Mouse (Mus musculus) stomach, postnatal 0 days (tissue): ENCODE measurements around the gene 1700069L16Rik. TPM values are rescaled to one million over a fixed set of nuclear protein-coding genes. Genes with fewer than 3 reads are reported as not detected.

Source experiments
- ATAC-seq: fragments of 200-750 bp; cut with Nextera tagmentation; 2 replicates; pipeline ENCODE4 v1.8.0; 2017; ENCODE audit not compliant: low FRiP score, low TSS enrichment
- DNase-seq: peaks from one replicate; pipeline ENCODE4 v3.0.0-alpha.2; 2016; ENCODE audit warnings: low spot score
- H3K27ac ChIP-seq: fragments of 300-500 bp; sonication (generic); replicated peaks from 2 replicates; pipeline ENCODE4 v1.5.1; 2014; ENCODE audit warnings: mild to moderate bottlenecking, control low read depth
- H3K27me3 ChIP-seq: fragments of 300-500 bp; sonication (generic); 2 replicates; pipeline ENCODE4 v1.6.1; 2014; ENCODE audit warnings: low read length; ENCODE audit not compliant: control insufficient read depth, insufficient read depth
- H3K36me3 ChIP-seq: fragments of 300-500 bp; sonication (generic); 2 replicates; pipeline ENCODE4 v1.6.1; 2014; ENCODE audit warnings: low read length, mixed read lengths; ENCODE audit not compliant: control insufficient read depth, insufficient read depth
- H3K4me1 ChIP-seq: fragments of 300-500 bp; sonication (generic); replicated peaks from 2 replicates; pipeline ENCODE4 v1.6.1; 2014; ENCODE audit warnings: antibody characterized with exemption; ENCODE audit not compliant: control insufficient read depth, insufficient read depth
- H3K4me2 ChIP-seq: fragments of 300-500 bp; sonication (generic); replicated peaks from 2 replicates; pipeline ENCODE4 v1.6.1; 2014; ENCODE audit warnings: low read depth, mild to moderate bottlenecking, control low read depth, moderate library complexity
- H3K4me3 ChIP-seq: fragments of 300-500 bp; sonication (generic); 2 replicates; pipeline ENCODE4 v1.5.1; 2014; ENCODE audit warnings: low read depth, low read length, control low read depth
- H3K9ac ChIP-seq: fragments of 300-500 bp; sonication (generic); 2 replicates; pipeline ENCODE4 v1.6.1; 2014; ENCODE audit warnings: mild to moderate bottlenecking, low read length, control low read depth, mixed read lengths
- H3K9me3 ChIP-seq: fragments of 300-500 bp; sonication (generic); 2 replicates; pipeline ENCODE4 v1.6.1; 2016; ENCODE audit warnings: low read length; ENCODE audit not compliant: control insufficient read depth
- CTCF ChIP-seq: IDR thresholded peaks from 2 replicates; pipeline ENCODE4 v1.5.1; 2016; ENCODE audit warnings: antibody characterized with exemption, low read depth, mild to moderate bottlenecking, moderate library complexity
- EP300 ChIP-seq: optimal IDR thresholded peaks from 2 replicates; pipeline ENCODE3; 2016; ENCODE audit warnings: antibody characterized with exemption
- WGBS: fragments of 180-500 bp; shearing (Covaris S2); extraction: QIAGEN DNeasy Blood & Tissue Kit; methylation state at CpG from one replicate; pipeline ENCODE4 v1.1.7; 2014; 5-methylcytosine and 5-hydroxymethylcytosine counted together
- polyA plus RNA-seq: library from polyadenylated mRNA; unstranded; fragments of >200 nt; fragmentation: Nextera tagmentation; extraction: Ambion mirVana; gene quantifications from 2 replicates; pipeline ENCODE4 v1.2.1, GENCODE M21; 2015

1700069L16Rik gene
- polyA plus RNA-seq, 1 experiment from 2014 or later = not detected

- Histone ChIP-seq H3K9ac (no peak overlapping the region), H3K36me3 (no peaks in the 10 kb centered on the region), H3K27ac (no peak overlapping the region), H3K4me1 (no peaks in the 10 kb centered on the region), H3K4me2 (no peak overlapping the region), H3K4me3 (no peak overlapping the region), H3K9me3 (no peaks in the 10 kb centered on the region), H3K27me3 (no peaks in the 10 kb centered on the region)
- TF ChIP-seq EP300 = no peak
- TF ChIP-seq CTCF = no peak
- no peak for ATAC-seq
- no peak for DNase-seq
- 80% methylated on average over 10 of the region's 10 CpGs for WGBS
Measured at GRCm38 (mm10) chr5:113678743-113679452, 45.7 kb downstream of the 1700069L16Rik start.

GRCm38 (mm10) chr5:113677541-113677940 lies 47.0 kb downstream of the 1700069L16Rik start:
- no peak for DNase-seq
- WGBS = 80% methylated on average over 5 of the region's 7 CpGs
- no peaks in the 10 kb centered on the region for H3K9me3 ChIP-seq

GRCm38 (mm10) chr5:113674851-113675250 lies 49.7 kb downstream of the 1700069L16Rik start:
- ATAC-seq = no peak
- WGBS = 58% methylated on average over 7 of the region's 7 CpGs
- no peak overlapping the region for H3K27ac ChIP-seq
- no peaks in the 10 kb centered on the region for H3K4me1 ChIP-seq
- TF ChIP-seq EP300 (no peak), CTCF (no peak)
- H3K4me3 ChIP-seq = no peak overlapping the region
- no peak overlapping the region for H3K4me2 ChIP-seq
- no peak for DNase-seq
- no peak overlapping the region for H3K9ac ChIP-seq
- H3K36me3 ChIP-seq = no peaks in the 10 kb centered on the region
- no peaks in the 10 kb centered on the region for H3K9me3 ChIP-seq
- no peaks in the 10 kb centered on the region for H3K27me3 ChIP-seq

More at GRCm38 (mm10) chr5:113677541-113677940, 47.0 kb downstream of the 1700069L16Rik start:
- H3K27me3 ChIP-seq = no peaks in the 10 kb centered on the region
- no peak overlapping the region for H3K27ac ChIP-seq
- H3K4me1 ChIP-seq = no peaks in the 10 kb centered on the region
- no peak overlapping the region for H3K4me3 ChIP-seq
- ATAC-seq = no peak
- TF ChIP-seq EP300 (no peak), CTCF (no peak)
- no peak overlapping the region for H3K9ac ChIP-seq
- H3K4me2 ChIP-seq = no peak overlapping the region
- no peaks in the 10 kb centered on the region for H3K36me3 ChIP-seq

GRCm38 (mm10) chr5:113672456-113672855 lies 52.1 kb downstream of the 1700069L16Rik start:
- DNase-seq (no peak), ATAC-seq (peak; percentile 45; the same call in 1 of the 2 replicates)
- Histone ChIP-seq H3K4me1 (no peaks in the 10 kb centered on the region), H3K36me3 (no peaks in the 10 kb centered on the region), H3K9ac (no peak overlapping the region), H3K4me2 (no peak overlapping the region), H3K9me3 (no peaks in the 10 kb centered on the region), H3K4me3 (no peak overlapping the region), H3K27me3 (no peaks in the 10 kb centered on the region), H3K27ac (no peak overlapping the region)
- WGBS = 71% methylated on average over 7 of the region's 7 CpGs
- no peak for TF ChIP-seq EP300
- no peak for TF ChIP-seq CTCF

GRCm38 (mm10) chr5:113670597-113670996 lies 54.0 kb downstream of the 1700069L16Rik start:
- Histone ChIP-seq H3K36me3 (no peaks in the 10 kb centered on the region), H3K4me3 (no peak overlapping the region), H3K4me2 (no peak overlapping the region), H3K9me3 (no peaks in the 10 kb centered on the region), H3K27me3 (no peaks in the 10 kb centered on the region), H3K4me1 (no peaks in the 10 kb centered on the region), H3K27ac (no peak overlapping the region), H3K9ac (no peak overlapping the region)
- WGBS = 73% methylated on average over 6 of the region's 6 CpGs
- TF ChIP-seq CTCF (no peak), EP300 (no peak)
- ATAC-seq (no peak), DNase-seq (no peak)

- WGBS = 59% methylated on average over 3 of the region's 3 CpGs
- TF ChIP-seq CTCF (no peak), EP300 (no peak)
Measured at GRCm38 (mm10) chr5:113670110-113670509, 54.5 kb downstream of the 1700069L16Rik start.

More at GRCm38 (mm10) chr5:113670110-113670509, 54.5 kb downstream of the 1700069L16Rik start:
- H3K36me3 ChIP-seq = no peaks in the 10 kb centered on the region
- no peaks in the 10 kb centered on the region for H3K4me1 ChIP-seq
- no peak for ATAC-seq
- H3K4me3 ChIP-seq = no peak overlapping the region
- no peaks in the 10 kb centered on the region for H3K27me3 ChIP-seq
- no peaks in the 10 kb centered on the region for H3K9me3 ChIP-seq
- no peak for DNase-seq
- H3K27ac ChIP-seq = no peak overlapping the region
- H3K9ac ChIP-seq = no peak overlapping the region
- no peak overlapping the region for H3K4me2 ChIP-seq
